Mouse (Mus musculus) midbrain, postnatal 0 days (tissue): ENCODE measurements around the gene Aqp9. TPM values are rescaled to one million over a fixed set of nuclear protein-coding genes. Genes with fewer than 3 reads are reported as not detected.

Experiments used
- ATAC-seq: fragments of 200-750 bp; cut with Nextera tagmentation; 2 replicates; pipeline ENCODE4 v1.8.0; 2017; ENCODE audit warnings: moderate number of reproducible peaks, mild to moderate bottlenecking, moderate TSS enrichment, moderate library complexity; ENCODE audit not compliant: low FRiP score
- DNase-seq: peaks from one replicate; pipeline ENCODE4 v3.0.0-alpha.2; 2015; ENCODE audit warnings: low spot score
- H3K27ac ChIP-seq: fragments of 300-500 bp; sonication (generic); 2 replicates; pipeline ENCODE4 v1.5.1; 2014; ENCODE audit warnings: low read depth, mild to moderate bottlenecking, low read length, mixed read lengths
- H3K27me3 ChIP-seq: fragments of 300-500 bp; sonication (generic); 2 replicates; pipeline ENCODE4 v1.6.1; 2014; ENCODE audit warnings: low read length, control low read depth, mixed read lengths; ENCODE audit not compliant: insufficient read depth
- H3K36me3 ChIP-seq: fragments of 300-500 bp; sonication (generic); 2 replicates; pipeline ENCODE4 v1.6.1; 2014; ENCODE audit warnings: low read length, control low read depth, mixed read lengths; ENCODE audit not compliant: insufficient read depth
- H3K4me1 ChIP-seq: fragments of 300-500 bp; sonication (generic); 2 replicates; pipeline ENCODE4 v1.6.1; 2014; ENCODE audit warnings: mild to moderate bottlenecking, control low read depth, antibody characterized with exemption, low read length, mixed read lengths; ENCODE audit not compliant: insufficient read depth
- H3K4me2 ChIP-seq: fragments of 300-500 bp; sonication (generic); 2 replicates; pipeline ENCODE4 v1.6.1; 2014; ENCODE audit warnings: low read depth, mild to moderate bottlenecking, low read length, mixed read lengths; ENCODE audit not compliant: poor library complexity, severe bottlenecking
- H3K4me3 ChIP-seq: fragments of 300-500 bp; sonication (generic); 2 replicates; pipeline ENCODE4 v1.5.1; 2014; ENCODE audit warnings: low read depth, mild to moderate bottlenecking, low read length, moderate library complexity
- H3K9ac ChIP-seq: fragments of 300-500 bp; sonication (generic); replicated peaks from 2 replicates; pipeline ENCODE4 v1.6.1; 2014; ENCODE audit warnings: mild to moderate bottlenecking, low read length, moderate library complexity, mixed read lengths; ENCODE audit not compliant: poor library complexity, severe bottlenecking
- H3K9me3 ChIP-seq: fragments of 300-500 bp; sonication (generic); 2 replicates; pipeline ENCODE4 v1.6.1; 2016; ENCODE audit warnings: low read length, control low read depth
- CTCF ChIP-seq: IDR thresholded peaks from 2 replicates; pipeline ENCODE4 v1.5.1; 2016; ENCODE audit warnings: antibody characterized with exemption, mild to moderate bottlenecking
- WGBS: fragments of 180-500 bp; shearing (Covaris S2); extraction: QIAGEN DNeasy Blood & Tissue Kit; methylation state at CpG from one replicate; pipeline ENCODE4 v1.1.7; 2014; 5-methylcytosine and 5-hydroxymethylcytosine counted together
- polyA plus RNA-seq: library from polyadenylated mRNA; unstranded; fragments of >200 nt; fragmentation: Nextera tagmentation; extraction: Ambion mirVana; gene quantifications from 2 replicates; pipeline ENCODE4 v1.2.1, GENCODE M21; 2015
- total RNA-seq: library from RNA; depleted of rRNA; stranded (reverse); fragments of >200 nt; gene quantifications from 2 replicates; pipeline ENCODE4 v1.2.3, GENCODE M21; 2014

Aqp9 gene
- total and polyA plus RNA-seq, 2 experiments from 2014 or later, result 2.3 to 6.4 TPM

DNA sequence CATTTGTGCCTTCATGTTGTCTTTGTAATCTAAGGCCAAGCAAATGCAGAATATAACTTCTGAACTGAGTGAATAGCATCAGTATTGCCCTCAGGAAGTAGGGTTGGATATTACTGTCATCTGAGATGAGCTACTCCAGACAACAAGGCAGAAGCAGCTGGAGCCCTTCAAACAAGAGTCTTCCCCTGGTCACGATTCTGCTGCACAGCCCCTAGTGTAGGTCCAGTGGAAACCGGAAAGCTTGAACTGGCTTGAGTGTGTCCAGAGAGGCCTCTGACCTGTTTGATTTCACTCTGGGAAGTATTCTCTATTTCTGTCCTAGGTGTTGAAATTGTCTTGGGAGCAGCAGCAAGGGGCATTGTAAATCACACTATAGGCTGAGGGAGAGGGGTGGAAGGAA lies 29.5 kb downstream of the Aqp9 start:
- 96% methylated on average over 2 of the region's 2 CpGs for WGBS
- no peaks in the 10 kb centered on the region for H3K9me3 ChIP-seq
- H3K4me2 ChIP-seq, result no peak overlapping the region
- no peak overlapping the region for H3K9ac ChIP-seq
- no peak overlapping the region for H3K4me3 ChIP-seq
- DNase-seq (no peak), ATAC-seq (no peak)
- H3K27me3 ChIP-seq, result no peaks in the 10 kb centered on the region
- no peaks in the 10 kb centered on the region for H3K4me1 ChIP-seq
- no peaks in the 10 kb centered on the region for H3K36me3 ChIP-seq
- no peak for TF ChIP-seq CTCF
- H3K27ac ChIP-seq, result no peak overlapping the region

DNA sequence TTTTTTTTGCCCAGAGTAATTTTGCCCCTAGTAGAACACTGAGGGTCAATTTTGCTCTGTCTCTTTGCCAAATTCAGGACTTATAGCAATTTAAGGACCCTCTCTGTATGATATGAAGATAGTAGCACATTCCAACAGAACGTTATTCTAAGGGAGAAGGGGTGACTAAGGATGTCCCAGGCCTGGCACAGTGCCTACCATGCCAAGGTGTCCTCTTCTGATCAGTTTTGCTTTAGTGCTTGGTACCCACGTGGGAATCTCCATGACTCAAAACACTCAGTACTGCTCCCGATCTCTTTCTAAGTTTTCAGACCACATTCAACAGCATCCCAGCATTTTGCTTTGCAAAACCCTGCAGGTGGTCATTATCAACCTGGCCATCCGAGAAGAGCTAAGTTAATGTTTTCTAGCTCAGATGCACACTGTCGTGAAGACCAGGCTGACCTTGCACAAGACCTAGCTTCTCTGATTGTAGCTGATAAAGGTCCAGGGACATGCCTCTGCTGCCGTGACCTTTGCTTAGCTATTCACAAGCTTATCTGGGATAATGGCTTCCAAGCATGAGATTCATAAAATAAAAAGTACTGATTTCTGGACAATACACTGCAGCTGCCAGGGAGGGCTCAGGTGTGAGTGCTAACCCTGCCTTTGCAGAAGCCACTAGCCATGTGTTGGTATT lies 31.1 kb downstream of the Aqp9 start:
- WGBS, result 77% methylated on average over 6 of the region's 6 CpGs
- Histone ChIP-seq H3K9ac (no peak overlapping the region), H3K4me2 (no peak overlapping the region), H3K4me3 (no peak overlapping the region), H3K4me1 (no peaks in the 10 kb centered on the region), H3K27me3 (no peaks in the 10 kb centered on the region), H3K9me3 (no peaks in the 10 kb centered on the region), H3K36me3 (no peaks in the 10 kb centered on the region), H3K27ac (no peak overlapping the region)
- DNase-seq, result no peak
- ATAC-seq, result no peak
- no peak for TF ChIP-seq CTCF

DNA sequence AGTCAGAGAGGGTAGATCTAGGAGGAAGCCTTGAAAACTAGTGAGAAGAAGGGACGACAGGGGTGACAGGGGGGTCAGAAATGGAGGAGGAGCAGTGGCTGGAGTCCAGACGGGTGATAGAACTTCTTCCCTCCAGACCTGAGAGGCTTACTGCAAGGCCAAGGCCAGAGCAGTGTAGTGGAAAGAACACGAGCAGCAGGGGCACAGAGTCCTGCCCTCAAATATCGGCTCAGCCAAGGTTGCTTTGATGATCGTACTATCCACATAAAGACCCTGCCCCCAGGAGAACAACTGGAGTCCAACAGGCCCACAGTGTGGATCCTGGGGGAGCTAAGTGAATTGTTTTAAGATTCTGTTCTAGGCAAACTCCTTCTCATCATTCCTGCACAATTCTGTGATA lies 33.4 kb downstream of the Aqp9 start:
- H3K4me1 ChIP-seq, result no peaks in the 10 kb centered on the region
- no peak overlapping the region for H3K4me3 ChIP-seq
- no peaks in the 10 kb centered on the region for H3K9me3 ChIP-seq
- H3K36me3 ChIP-seq, result no peaks in the 10 kb centered on the region
- TF ChIP-seq CTCF, result no peak
- H3K27me3 ChIP-seq, result no peaks in the 10 kb centered on the region
- no peak for DNase-seq
- no peak overlapping the region for H3K9ac ChIP-seq
- H3K27ac ChIP-seq, result no peak overlapping the region
- WGBS, result 61% methylated on average over 5 of the region's 5 CpGs
- ATAC-seq, result no peak
- no peak overlapping the region for H3K4me2 ChIP-seq

DNA sequence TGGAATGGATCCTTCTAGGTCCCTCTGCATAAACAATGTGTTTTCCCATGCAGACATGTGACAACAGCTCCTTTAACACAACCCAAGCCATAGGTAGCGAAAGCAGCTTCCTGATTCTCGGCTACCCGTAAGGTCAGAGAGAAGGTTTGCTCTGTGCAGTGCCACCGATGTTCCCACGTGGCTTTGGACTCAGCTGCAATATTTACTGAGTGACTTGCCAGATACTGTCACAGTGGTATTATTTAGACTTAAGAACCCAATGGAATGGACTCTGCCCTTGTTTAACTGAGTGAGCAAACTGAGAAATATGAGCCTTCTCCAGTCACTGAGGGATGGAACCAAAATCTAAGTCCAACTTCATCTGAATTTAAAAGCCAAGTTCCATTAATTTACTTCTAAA lies 35.3 kb downstream of the Aqp9 start:
- Histone ChIP-seq H3K4me1 (no peaks in the 10 kb centered on the region), H3K9me3 (no peaks in the 10 kb centered on the region), H3K9ac (no peak overlapping the region), H3K27ac (no peak overlapping the region), H3K36me3 (no peaks in the 10 kb centered on the region), H3K4me2 (no peak overlapping the region), H3K27me3 (no peaks in the 10 kb centered on the region), H3K4me3 (no peak overlapping the region)
- no peak for ATAC-seq
- TF ChIP-seq CTCF, result no peak
- 89% methylated on average over 5 of the region's 5 CpGs for WGBS
- DNase-seq, result no peak

DNA sequence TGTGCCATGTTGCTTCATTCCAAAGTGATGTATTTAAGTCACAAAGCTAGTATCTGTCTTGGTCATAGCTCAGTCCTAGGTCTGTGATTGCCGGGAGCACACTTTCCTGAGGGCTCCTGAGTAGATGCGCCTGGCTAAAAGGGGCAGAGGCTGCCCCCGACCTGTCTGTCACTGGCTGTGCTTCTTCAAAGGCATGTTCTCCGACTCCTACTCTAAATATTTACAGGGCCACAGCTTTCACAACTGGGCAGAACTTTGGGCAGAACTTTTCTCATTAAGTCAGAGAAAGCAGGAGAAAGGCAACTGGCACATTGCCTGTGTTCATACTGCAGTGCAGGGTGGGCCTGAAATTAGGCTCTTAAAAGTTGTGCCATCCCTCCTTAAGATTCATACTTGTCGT lies 36.7 kb downstream of the Aqp9 start:
- 83% methylated on average over 5 of the region's 5 CpGs for WGBS
- H3K27ac ChIP-seq, result no peak overlapping the region
- no peaks in the 10 kb centered on the region for H3K36me3 ChIP-seq
- no peak overlapping the region for H3K4me2 ChIP-seq
- ATAC-seq (no peak), DNase-seq (no peak)
- no peak overlapping the region for H3K9ac ChIP-seq
- no peaks in the 10 kb centered on the region for H3K27me3 ChIP-seq
- no peak for TF ChIP-seq CTCF
- no peak overlapping the region for H3K4me3 ChIP-seq
- H3K4me1 ChIP-seq, result no peaks in the 10 kb centered on the region
- no peaks in the 10 kb centered on the region for H3K9me3 ChIP-seq

DNA sequence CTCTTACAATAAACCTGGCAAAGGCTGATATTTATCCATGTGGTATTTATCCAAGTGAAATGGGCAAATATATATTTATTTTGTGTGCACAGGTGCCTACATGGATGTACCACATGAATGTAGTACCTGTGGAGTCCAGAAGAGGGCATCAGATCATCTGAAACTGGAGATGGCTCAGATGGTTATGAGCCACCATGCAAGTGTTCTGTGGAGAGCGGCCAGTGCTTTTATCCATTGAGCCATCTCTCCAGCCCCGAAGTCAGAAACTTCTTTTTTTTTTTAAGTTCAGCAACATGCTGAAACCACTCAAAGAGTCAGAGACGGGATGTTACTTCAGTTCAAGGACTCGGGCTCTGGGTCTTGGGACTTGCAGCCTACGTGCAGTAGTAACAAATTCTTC lies 39.6 kb downstream of the Aqp9 start:
- H3K9me3 ChIP-seq, result no peaks in the 10 kb centered on the region
- WGBS, result 60% methylated on average over 5 of the region's 5 CpGs
- no peaks in the 10 kb centered on the region for H3K27me3 ChIP-seq
- TF ChIP-seq CTCF, result peak; percentile 76
- ATAC-seq (no peak), DNase-seq (peak; percentile 79)
- no peak overlapping the region for H3K4me2 ChIP-seq
- H3K4me3 ChIP-seq, result no peak overlapping the region
- no peak overlapping the region for H3K27ac ChIP-seq
- no peaks in the 10 kb centered on the region for H3K4me1 ChIP-seq
- H3K9ac ChIP-seq, result no peak overlapping the region
- no peaks in the 10 kb centered on the region for H3K36me3 ChIP-seq
